Mouse (Mus musculus): ENCODE measurements around the gene Ddc. TPM values are rescaled to one million over a fixed set of nuclear protein-coding genes. Genes with fewer than 3 reads are reported as not detected.

Gene Ddc
- polyA plus RNA-seq, 1 experiment from 2014 or later, result 114 TPM

DNA sequence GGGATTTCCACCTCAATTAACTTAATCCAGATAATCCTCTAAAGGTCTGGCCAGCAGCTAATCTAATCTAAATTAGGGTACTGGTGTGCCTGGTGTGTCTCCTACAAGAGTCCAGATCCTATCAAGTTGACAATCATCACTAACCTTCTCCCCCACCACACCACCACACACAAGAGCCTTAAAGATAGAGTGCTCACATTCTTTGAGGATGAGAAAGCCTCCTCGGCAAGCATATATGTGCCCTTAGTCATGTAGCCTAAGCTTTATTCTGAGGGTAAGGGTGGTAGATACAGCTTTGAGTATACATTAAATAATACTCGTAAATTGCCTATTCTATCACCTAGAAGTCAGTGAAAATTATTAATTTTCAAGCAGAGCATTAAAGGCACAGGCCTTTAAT, 57.2 kb downstream of the Ddc start:
- H3K4me2 ChIP-seq (ENCODE audit: low read length), result no peak overlapping the region
- H3K4me3 ChIP-seq (ENCODE audit: control insufficient read depth in 1 of 2, insufficient read depth in 1 of 2, low read depth in 1 of 2, low read length in 2 of 2), result no peak overlapping the region
- no peaks in the 10 kb centered on the region for H3K9me3 ChIP-seq (ENCODE audit: control insufficient read depth, low read length)
- H3K36me3 ChIP-seq (ENCODE audit: control insufficient read depth, insufficient read depth, low read length), result no peaks in the 10 kb centered on the region
- no peaks in the 10 kb centered on the region for H3K27me3 ChIP-seq (ENCODE audit: control insufficient read depth, insufficient read depth, low read length)
- H3K9ac ChIP-seq (ENCODE audit: low read length), result no peak overlapping the region
- H3K27ac ChIP-seq (replicated peaks in 1 of 2; ENCODE audit: control insufficient read depth in 1 of 2, insufficient read depth in 1 of 2, low read depth in 2 of 2, low read length in 2 of 2), result peak overlapping the region in 1 of 2 experiments; percentile 67; a peak in 2 of 4 replicates
- H3K4me1 ChIP-seq (ENCODE audit: control insufficient read depth in 2 of 2, insufficient read depth in 2 of 2, low read length in 2 of 2), result peaks cover 21 to 70% of the 10 kb centered on the region in 2 experiments
- 30% methylated on average over 2 of the region's 2 CpGs for WGBS
- ATAC-seq (ENCODE audit: insufficient number of reproducible peaks, insufficient read depth, low FRiP score, low read depth), result no peak

DNA sequence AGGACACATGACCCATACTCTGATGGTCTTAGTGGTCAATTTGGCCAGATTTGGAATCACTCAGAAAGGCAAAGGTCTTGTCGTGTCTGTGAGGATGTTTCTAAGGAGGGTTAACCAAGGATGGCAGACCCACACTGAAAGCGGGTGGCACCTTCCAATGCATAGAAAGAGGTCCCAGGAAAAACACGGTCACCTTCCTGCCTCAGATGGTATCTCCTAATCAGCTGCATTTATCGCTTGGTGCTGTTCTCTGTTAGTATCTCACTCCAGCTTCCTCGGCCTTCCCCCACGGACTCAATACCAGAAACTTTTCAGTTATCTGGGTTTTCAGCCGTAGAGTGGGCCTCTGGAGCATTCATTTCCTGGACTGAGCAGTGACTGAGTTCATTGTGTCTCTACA, 58.1 kb downstream of the Ddc start:
- H3K4me2 ChIP-seq (ENCODE audit: low read length), result no peak overlapping the region
- no peaks in the 10 kb centered on the region for H3K27me3 ChIP-seq (ENCODE audit: control insufficient read depth, insufficient read depth, low read length)
- H3K9ac ChIP-seq (ENCODE audit: low read length), result no peak overlapping the region
- no peak for ATAC-seq (ENCODE audit: insufficient number of reproducible peaks, insufficient read depth, low FRiP score, low read depth)
- H3K4me1 ChIP-seq (ENCODE audit: control insufficient read depth in 2 of 2, insufficient read depth in 2 of 2, low read length in 2 of 2), result peaks cover 21 to 70% of the 10 kb centered on the region in 2 experiments
- no peaks in the 10 kb centered on the region for H3K9me3 ChIP-seq (ENCODE audit: control insufficient read depth, low read length)
- H3K27ac ChIP-seq (replicated peaks in 1 of 2; ENCODE audit: control insufficient read depth in 1 of 2, insufficient read depth in 1 of 2, low read depth in 2 of 2, low read length in 2 of 2), result peak overlapping the region in 1 of 2 experiments; percentile 67; a peak in 2 of 4 replicates
- H3K4me3 ChIP-seq (ENCODE audit: control insufficient read depth in 1 of 2, insufficient read depth in 1 of 2, low read depth in 1 of 2, low read length in 2 of 2), result no peak overlapping the region
- 60% methylated on average over 7 of the region's 7 CpGs for WGBS
- H3K36me3 ChIP-seq (ENCODE audit: control insufficient read depth, insufficient read depth, low read length), result no peaks in the 10 kb centered on the region

DNA sequence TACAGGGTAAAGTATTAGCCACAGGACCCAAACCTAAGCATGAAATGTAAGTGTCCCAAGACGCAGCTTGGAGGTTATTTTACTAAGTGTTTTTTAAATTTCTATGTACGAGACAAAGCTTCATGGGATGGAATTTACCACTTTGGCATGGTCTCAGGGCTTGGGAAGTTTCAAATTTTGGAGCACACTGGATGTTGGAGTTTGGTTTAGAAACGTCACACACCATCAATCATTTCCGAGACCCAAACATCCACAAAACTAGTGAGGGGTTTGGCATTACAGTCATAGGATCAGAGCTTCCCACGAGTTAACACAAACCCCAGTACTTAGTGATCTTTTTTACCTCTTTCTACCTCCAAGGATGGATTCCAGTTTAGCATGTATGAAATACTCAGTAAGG, 60.6 kb downstream of the Ddc start:
- no peaks in the 10 kb centered on the region for H3K27me3 ChIP-seq (ENCODE audit: control insufficient read depth, insufficient read depth, low read length)
- H3K4me3 ChIP-seq (ENCODE audit: control insufficient read depth in 1 of 2, insufficient read depth in 1 of 2, low read depth in 1 of 2, low read length in 2 of 2), result no peak overlapping the region
- H3K9ac ChIP-seq (ENCODE audit: low read length), result peak overlapping the region; percentile 66
- no peaks in the 10 kb centered on the region for H3K36me3 ChIP-seq (ENCODE audit: control insufficient read depth, insufficient read depth, low read length)
- no peaks in the 10 kb centered on the region for H3K9me3 ChIP-seq (ENCODE audit: control insufficient read depth, low read length)
- WGBS, result 62% methylated on average over 5 of the region's 5 CpGs
- no peak for ATAC-seq (ENCODE audit: insufficient number of reproducible peaks, insufficient read depth, low FRiP score, low read depth)
- H3K4me2 ChIP-seq (ENCODE audit: low read length), result peak overlapping the region; percentile 47; the same call in 1 of the 2 replicates
- H3K27ac ChIP-seq (replicated peaks in 1 of 2; ENCODE audit: control insufficient read depth in 1 of 2, insufficient read depth in 1 of 2, low read depth in 2 of 2, low read length in 2 of 2), result peak overlapping the region; percentile 80 to 84
- H3K4me1 ChIP-seq (ENCODE audit: control insufficient read depth in 2 of 2, insufficient read depth in 2 of 2, low read length in 2 of 2), result peaks cover 26 to 72% of the 10 kb centered on the region in 2 experiments

DNA sequence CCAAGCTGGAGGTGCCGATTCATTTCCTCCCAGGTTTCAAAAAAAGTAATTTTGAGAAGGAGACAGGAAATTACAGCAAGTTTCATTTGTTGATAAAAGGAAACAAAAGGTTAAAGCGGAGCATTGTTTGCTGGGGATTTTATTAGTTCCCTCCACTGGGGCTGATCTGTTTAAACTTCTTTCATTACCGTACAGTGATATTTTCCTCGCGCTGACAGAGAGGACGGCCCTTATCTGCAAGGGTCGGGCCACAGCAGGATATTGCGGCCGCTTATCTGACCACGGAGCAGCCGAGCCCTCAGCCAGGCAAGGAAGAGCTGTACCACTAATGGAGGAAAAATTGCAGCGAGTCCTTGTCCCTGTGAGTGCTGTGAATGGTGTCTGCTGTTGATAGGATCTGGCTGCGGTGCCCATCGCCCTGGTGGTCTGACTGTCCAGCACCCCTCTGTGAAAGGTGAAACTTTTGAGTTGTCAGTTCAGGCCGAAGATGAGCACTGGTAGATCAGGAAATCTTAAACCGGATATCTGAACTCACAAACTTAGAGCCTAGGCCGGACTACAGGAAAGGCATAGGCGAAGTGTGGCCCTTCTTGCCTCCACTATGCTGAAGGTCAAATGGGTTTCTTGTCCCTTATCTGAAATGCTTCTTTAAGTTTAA, 61.1 kb downstream of the Ddc start:
- H3K4me3 ChIP-seq (ENCODE audit: control insufficient read depth in 1 of 2, insufficient read depth in 1 of 2, low read depth in 1 of 2, low read length in 2 of 2), result no peak overlapping the region
- peak overlapping the region; percentile 66 for H3K9ac ChIP-seq (ENCODE audit: low read length)
- peak; percentile 74 for ATAC-seq (ENCODE audit: insufficient number of reproducible peaks, insufficient read depth, low FRiP score, low read depth)
- peak overlapping the region; percentile 47 for H3K4me2 ChIP-seq (ENCODE audit: low read length)
- 5% methylated on average over 18 of the region's 18 CpGs for WGBS
- no peaks in the 10 kb centered on the region for H3K9me3 ChIP-seq (ENCODE audit: control insufficient read depth, low read length)
- H3K27me3 ChIP-seq (ENCODE audit: control insufficient read depth, insufficient read depth, low read length), result no peaks in the 10 kb centered on the region
- peaks cover 30 to 72% of the 10 kb centered on the region in 2 experiments for H3K4me1 ChIP-seq (ENCODE audit: control insufficient read depth in 2 of 2, insufficient read depth in 2 of 2, low read length in 2 of 2)
- peak overlapping the region; percentile 80 to 84 for H3K27ac ChIP-seq (replicated peaks in 1 of 2; ENCODE audit: control insufficient read depth in 1 of 2, insufficient read depth in 1 of 2, low read depth in 2 of 2, low read length in 2 of 2)
- no peaks in the 10 kb centered on the region for H3K36me3 ChIP-seq (ENCODE audit: control insufficient read depth, insufficient read depth, low read length)

DNA sequence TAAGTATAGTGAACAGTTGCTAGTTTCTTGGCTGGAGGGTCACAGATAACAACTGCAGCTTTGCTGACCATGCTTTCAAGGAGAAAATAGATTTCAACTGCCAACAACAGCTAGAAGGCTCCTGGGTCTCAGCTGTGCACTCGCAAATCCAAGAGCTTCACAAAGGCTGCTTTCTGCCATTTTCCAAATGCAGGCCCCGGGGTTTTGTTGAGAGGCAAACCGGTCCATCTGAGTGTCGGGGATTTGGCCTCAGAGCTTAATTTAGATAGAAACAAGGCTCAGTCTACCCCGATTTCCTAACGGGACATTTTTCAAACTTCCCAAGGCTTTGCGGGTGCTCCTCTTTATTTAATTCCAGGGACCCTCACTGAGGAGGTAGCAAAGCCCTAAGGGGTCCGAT, 61.7 kb downstream of the Ddc start:
- Histone ChIP-seq H3K4me1 (ENCODE audit: control insufficient read depth in 2 of 2, insufficient read depth in 2 of 2, low read length in 2 of 2) (peaks cover 30 to 70% of the 10 kb centered on the region in 2 experiments), H3K36me3 (ENCODE audit: control insufficient read depth, insufficient read depth, low read length) (no peaks in the 10 kb centered on the region), H3K9ac (ENCODE audit: low read length) (peak overlapping the region; percentile 66), H3K4me2 (ENCODE audit: low read length) (peak overlapping the region; percentile 47), H3K27ac (replicated peaks in 1 of 2; ENCODE audit: control insufficient read depth in 1 of 2, insufficient read depth in 1 of 2, low read depth in 2 of 2, low read length in 2 of 2) (peak overlapping the region; percentile 80 to 84), H3K9me3 (ENCODE audit: control insufficient read depth, low read length) (no peaks in the 10 kb centered on the region), H3K4me3 (ENCODE audit: control insufficient read depth in 1 of 2, insufficient read depth in 1 of 2, low read depth in 1 of 2, low read length in 2 of 2) (no peak overlapping the region), H3K27me3 (ENCODE audit: control insufficient read depth, insufficient read depth, low read length) (no peaks in the 10 kb centered on the region)
- WGBS, result 5% methylated on average over 8 of the region's 8 CpGs
- ATAC-seq (ENCODE audit: insufficient number of reproducible peaks, insufficient read depth, low FRiP score, low read depth), result no peak

DNA sequence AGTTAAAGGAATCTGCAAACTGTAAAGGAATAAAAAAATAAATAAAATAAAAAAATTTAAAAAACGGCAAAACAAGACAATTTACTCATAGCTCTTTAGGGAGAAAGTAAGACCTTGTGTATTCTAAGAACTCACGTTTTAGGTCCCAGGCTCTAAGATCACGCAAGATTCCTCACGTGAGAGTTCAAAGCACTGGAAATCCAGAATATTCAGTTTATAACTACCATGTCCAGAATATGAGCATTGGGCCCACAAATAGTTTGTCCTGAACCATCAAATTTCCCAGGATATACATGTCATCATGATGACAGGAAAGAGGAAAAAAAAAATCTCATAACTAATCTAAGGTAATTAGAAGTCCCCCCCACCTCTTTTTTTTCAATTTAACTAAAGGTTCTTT, 62.2 kb downstream of the Ddc start:
- no peaks in the 10 kb centered on the region for H3K36me3 ChIP-seq (ENCODE audit: control insufficient read depth, insufficient read depth, low read length)
- peak overlapping the region; percentile 76 to 84 for H3K27ac ChIP-seq (replicated peaks in 1 of 2; ENCODE audit: control insufficient read depth in 1 of 2, insufficient read depth in 1 of 2, low read depth in 2 of 2, low read length in 2 of 2)
- no peak for ATAC-seq (ENCODE audit: insufficient number of reproducible peaks, insufficient read depth, low FRiP score, low read depth)
- H3K4me2 ChIP-seq (ENCODE audit: low read length), result no peak overlapping the region
- H3K27me3 ChIP-seq (ENCODE audit: control insufficient read depth, insufficient read depth, low read length), result no peaks in the 10 kb centered on the region
- 73% methylated on average over 4 of the region's 4 CpGs for WGBS
- H3K4me1 ChIP-seq (ENCODE audit: control insufficient read depth in 2 of 2, insufficient read depth in 2 of 2, low read length in 2 of 2), result peaks cover 33 to 69% of the 10 kb centered on the region in 2 experiments
- no peak overlapping the region for H3K4me3 ChIP-seq (ENCODE audit: control insufficient read depth in 1 of 2, insufficient read depth in 1 of 2, low read depth in 1 of 2, low read length in 2 of 2)
- no peaks in the 10 kb centered on the region for H3K9me3 ChIP-seq (ENCODE audit: control insufficient read depth, low read length)
- peak overlapping the region; percentile 66 for H3K9ac ChIP-seq (ENCODE audit: low read length)

DNA sequence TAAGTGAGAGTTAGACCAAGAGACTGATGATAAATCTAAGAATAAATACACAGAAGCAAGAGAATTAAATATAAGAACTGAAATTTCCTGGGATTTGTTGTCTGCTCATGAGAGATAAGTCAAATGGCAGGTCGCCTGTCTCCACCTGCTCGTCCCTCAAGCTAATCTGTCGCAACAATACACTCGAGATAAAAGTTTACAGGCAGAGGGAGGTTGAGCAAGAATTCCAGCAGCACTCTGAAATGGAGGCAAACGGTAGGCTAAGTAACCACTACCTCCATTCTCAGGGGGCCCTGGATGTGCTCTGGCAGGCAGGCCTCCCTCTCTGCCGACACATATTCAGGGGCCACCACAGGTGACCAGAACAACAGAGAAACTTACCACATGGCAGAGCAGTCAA, 62.6 kb downstream of the Ddc start:
- no peaks in the 10 kb centered on the region for H3K9me3 ChIP-seq (ENCODE audit: control insufficient read depth, low read length)
- peaks cover 34 to 69% of the 10 kb centered on the region in 2 experiments for H3K4me1 ChIP-seq (ENCODE audit: control insufficient read depth in 2 of 2, insufficient read depth in 2 of 2, low read length in 2 of 2)
- ATAC-seq (ENCODE audit: insufficient number of reproducible peaks, insufficient read depth, low FRiP score, low read depth), result no peak
- H3K27ac ChIP-seq (replicated peaks in 1 of 2; ENCODE audit: control insufficient read depth in 1 of 2, insufficient read depth in 1 of 2, low read depth in 2 of 2, low read length in 2 of 2), result peak overlapping the region; percentile 76 to 84
- no peak overlapping the region for H3K4me2 ChIP-seq (ENCODE audit: low read length)
- H3K27me3 ChIP-seq (ENCODE audit: control insufficient read depth, insufficient read depth, low read length), result no peaks in the 10 kb centered on the region
- no peak overlapping the region; the same call in 1 of the 2 replicates for H3K9ac ChIP-seq (ENCODE audit: low read length)
- WGBS, result 21% methylated on average over 6 of the region's 6 CpGs
- H3K4me3 ChIP-seq (ENCODE audit: control insufficient read depth in 1 of 2, insufficient read depth in 1 of 2, low read depth in 1 of 2, low read length in 2 of 2), result no peak overlapping the region
- H3K36me3 ChIP-seq (ENCODE audit: control insufficient read depth, insufficient read depth, low read length), result no peaks in the 10 kb centered on the region

DNA sequence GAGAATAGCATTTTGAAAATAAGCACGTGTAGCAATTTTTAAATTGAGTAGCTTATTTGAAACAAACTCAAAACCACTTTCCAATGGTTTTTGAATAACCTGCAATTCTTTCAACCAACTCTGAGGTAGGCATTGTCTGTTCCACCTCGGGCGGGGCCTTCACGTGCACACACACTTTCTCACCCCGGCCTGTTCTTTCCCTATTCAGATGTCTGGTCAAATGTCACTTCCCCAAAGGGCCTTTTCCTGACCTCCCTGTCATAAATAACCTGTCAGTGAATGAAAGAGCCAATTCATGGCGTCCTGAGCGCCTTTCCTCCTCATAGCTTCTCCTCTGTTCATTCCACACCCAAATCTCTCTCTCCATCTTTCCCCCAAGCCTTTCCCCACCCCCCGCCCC, 64.8 kb downstream of the Ddc start:
- Histone ChIP-seq H3K36me3 (ENCODE audit: control insufficient read depth, insufficient read depth, low read length) (no peaks in the 10 kb centered on the region), H3K4me2 (ENCODE audit: low read length) (no peak overlapping the region), H3K27me3 (ENCODE audit: control insufficient read depth, insufficient read depth, low read length) (no peaks in the 10 kb centered on the region), H3K9me3 (ENCODE audit: control insufficient read depth, low read length) (no peaks in the 10 kb centered on the region), H3K4me1 (ENCODE audit: control insufficient read depth in 2 of 2, insufficient read depth in 2 of 2, low read length in 2 of 2) (peaks cover 46 to 80% of the 10 kb centered on the region in 2 experiments), H3K4me3 (ENCODE audit: control insufficient read depth in 1 of 2, insufficient read depth in 1 of 2, low read depth in 1 of 2, low read length in 2 of 2) (no peak overlapping the region), H3K27ac (replicated peaks in 1 of 2; ENCODE audit: control insufficient read depth in 1 of 2, insufficient read depth in 1 of 2, low read depth in 2 of 2, low read length in 2 of 2) (peak overlapping the region; percentile 89 to 96), H3K9ac (ENCODE audit: low read length) (peak overlapping the region; percentile 63)
- no peak for ATAC-seq (ENCODE audit: insufficient number of reproducible peaks, insufficient read depth, low FRiP score, low read depth)
- 46% methylated on average over 8 of the region's 8 CpGs for WGBS
